Mouse (Mus musculus) myocyte (in vitro differentiated cells): Measurements from ENCODE around the gene 4930469K13Rik.

ENCODE experiments used
- CEBPB ChIP-seq: IDR thresholded peaks from 2 replicates; pipeline ENCODE4 v1.6.1; 2011; ENCODE audit warnings: mild to moderate bottlenecking, moderate library complexity; ENCODE audit not compliant: poor library complexity, insufficient read depth, severe bottlenecking
- E2F4 ChIP-seq: IDR thresholded peaks from one replicate; pipeline ENCODE4 v1.6.1; 2011; ENCODE audit warnings: mild to moderate bottlenecking, control low read depth, moderate library complexity; ENCODE audit not compliant: insufficient read depth
- MAX ChIP-seq: IDR thresholded peaks from one replicate; pipeline ENCODE4 v1.6.1; 2011; ENCODE audit warnings: low read depth, mild to moderate bottlenecking, control low read depth
- MYOD1 ChIP-seq, 3 experiments: IDR thresholded peaks; one replicate each; pipeline ENCODE4 v1.6.1; 2011; ENCODE audit warnings: control low read depth in 2 of 3, low read depth in 2 of 3, mild to moderate bottlenecking in 2 of 3, moderate library complexity in 1 of 3; ENCODE audit not compliant: insufficient read length in 2 of 3, control insufficient read depth in 1 of 3
- MYOG ChIP-seq, 3 experiments: IDR thresholded peaks; one replicate each; pipeline ENCODE4 v1.6.1; 2011; ENCODE audit warnings: control low read depth in 2 of 3, low read depth in 2 of 3, mild to moderate bottlenecking in 2 of 3; ENCODE audit not compliant: insufficient read length in 2 of 3, control insufficient read depth in 1 of 3, insufficient read depth in 1 of 3
- POLR2A ChIP-seq: IDR thresholded peaks from one replicate; pipeline ENCODE4 v1.6.1; 2011; ENCODE audit warnings: low read depth, mild to moderate bottlenecking, control low read depth, moderate library complexity; ENCODE audit not compliant: insufficient read length
- POLR2AphosphoS2 ChIP-seq: IDR thresholded peaks from one replicate; pipeline ENCODE4 v1.6.1; 2011; ENCODE audit warnings: low read depth, control low read depth; ENCODE audit not compliant: insufficient read length
- SRF ChIP-seq: IDR thresholded peaks from one replicate; pipeline ENCODE4 v1.6.1; 2011; ENCODE audit warnings: low read depth; ENCODE audit not compliant: control insufficient read depth, insufficient read length
- TCF12 ChIP-seq: IDR thresholded peaks from one replicate; pipeline ENCODE4 v1.6.1; 2011; ENCODE audit warnings: mild to moderate bottlenecking, control low read depth; ENCODE audit not compliant: poor library complexity, insufficient read depth, severe bottlenecking
- USF1 ChIP-seq: IDR thresholded peaks from one replicate; pipeline ENCODE4 v1.6.1; 2011; ENCODE audit warnings: low read depth, mild to moderate bottlenecking, control low read depth, moderate library complexity

- TF ChIP-seq POLR2A (no peak), SRF (no peak), MAX (no peak), MYOD1 (IDR thresholded peaks at IDR 0.05; ENCODE audit: control insufficient read depth in 1 of 3, insufficient read length in 2 of 3, low read depth in 2 of 3) (no peak), USF1 (no peak), MYOG (IDR thresholded peaks at IDR 0.05; ENCODE audit: control insufficient read depth in 1 of 3, insufficient read depth in 1 of 3, insufficient read length in 2 of 3, low read depth in 2 of 3) (no peak), E2F4 (no peak), POLR2AphosphoS2 (no peak), TCF12 (no peak), CEBPB (no peak)
These were observed 133.0 kb downstream of the 4930469K13Rik start for GRCm38 (mm10) chr11:33965380-33965779.
